ENCODE assay signal across 24 mouse cellular contexts in the genomic region with DNA sequence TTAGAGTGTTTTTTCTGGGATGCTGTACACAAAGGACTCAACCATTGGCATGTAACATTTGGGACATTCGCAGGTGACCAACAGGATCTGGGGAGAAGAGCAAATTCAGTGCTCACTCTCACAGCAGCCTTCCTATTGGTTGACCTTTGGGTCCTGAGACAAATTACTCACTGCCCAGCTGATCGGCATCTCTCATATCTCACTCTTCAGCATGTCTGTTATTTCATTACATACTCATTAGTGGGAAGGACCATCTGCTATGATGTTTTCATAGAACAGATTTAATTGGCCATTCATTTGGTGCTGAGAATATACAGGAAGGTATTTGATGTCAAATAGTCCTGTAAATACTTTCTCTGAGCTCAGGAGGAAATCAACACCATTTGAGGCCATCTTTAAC.
"Had no signal": no experiment of that assay in that cellular context is flagged by ENCODE, and none has a peak within 500 bp of the region (broad histone marks: within the 10 kb centered on the region; RNA-seq: fewer than 3 reads in every experiment).

No protein-coding gene starts in this region.

- H3K4me1 ChIP-seq: heart, embryonic 10.5 days; heart, embryonic 12.5 days; limb, embryonic 13.5 days; limb, embryonic 15.5 days; liver, embryonic 12.5 days had no signal

- H3K27me3 ChIP-seq: heart, embryonic 12.5 days; hindbrain, embryonic 13.5 days; hindbrain, embryonic 15.5 days; limb, embryonic 13.5 days; limb, embryonic 15.5 days; liver, embryonic 12.5 days had no signal

- H3K4me3 ChIP-seq: heart, embryonic 10.5 days; heart, embryonic 12.5 days; hindbrain, embryonic 13.5 days; hindbrain, embryonic 15.5 days; kidney, embryonic 15.5 days; limb, embryonic 13.5 days; limb, embryonic 15.5 days; liver, embryonic 12.5 days had no signal

- H3K9me3 ChIP-seq: heart, embryonic 10.5 days; heart, embryonic 12.5 days; hindbrain, embryonic 13.5 days; hindbrain, embryonic 15.5 days; kidney, embryonic 15.5 days; limb, embryonic 13.5 days; limb, embryonic 15.5 days; liver, embryonic 12.5 days had no signal

- H3K9ac ChIP-seq: heart, embryonic 12.5 days; hindbrain, embryonic 13.5 days; hindbrain, embryonic 15.5 days; kidney, embryonic 15.5 days; limb, embryonic 13.5 days; limb, embryonic 15.5 days; liver, embryonic 12.5 days had no signal

- H3K36me3 ChIP-seq: heart, embryonic 10.5 days; heart, embryonic 12.5 days; hindbrain, embryonic 13.5 days; hindbrain, embryonic 15.5 days; kidney, embryonic 15.5 days; limb, embryonic 13.5 days; limb, embryonic 15.5 days; liver, embryonic 12.5 days had no signal

- H3K4me2 ChIP-seq: heart, embryonic 12.5 days; hindbrain, embryonic 13.5 days; hindbrain, embryonic 15.5 days; kidney, embryonic 15.5 days; limb, embryonic 13.5 days; limb, embryonic 15.5 days; liver, embryonic 12.5 days had no signal

- ATAC-seq: hindbrain, postnatal 0 days; intestine, embryonic 16.5 days; liver, embryonic 12.5 days had no signal

- DNase-seq: gastrocnemius, postnatal 14 days; gastrocnemius, postnatal 36 days; heart, adult 18-20 months; heart, postnatal 10 days; heart, postnatal 36 days; kidney, adult 11 months; kidney, adult 2 months; kidney, adult 9 months; kidney, postnatal 14 days; kidney, postnatal 36 days; layer of hippocampus, adult 9-11 months; layer of hippocampus, postnatal 36 days; left cerebral cortex, postnatal 4 days had no signal

- H3K27ac ChIP-seq: heart, embryonic 10.5 days; hindbrain, embryonic 15.5 days; hindbrain, postnatal 0 days; kidney, embryonic 15.5 days; kidney, postnatal 0 days; limb, embryonic 13.5 days; limb, embryonic 15.5 days; liver, embryonic 12.5 days had no signal
